ENCODE assay signal across 20 mouse cellular contexts in the genomic region with DNA sequence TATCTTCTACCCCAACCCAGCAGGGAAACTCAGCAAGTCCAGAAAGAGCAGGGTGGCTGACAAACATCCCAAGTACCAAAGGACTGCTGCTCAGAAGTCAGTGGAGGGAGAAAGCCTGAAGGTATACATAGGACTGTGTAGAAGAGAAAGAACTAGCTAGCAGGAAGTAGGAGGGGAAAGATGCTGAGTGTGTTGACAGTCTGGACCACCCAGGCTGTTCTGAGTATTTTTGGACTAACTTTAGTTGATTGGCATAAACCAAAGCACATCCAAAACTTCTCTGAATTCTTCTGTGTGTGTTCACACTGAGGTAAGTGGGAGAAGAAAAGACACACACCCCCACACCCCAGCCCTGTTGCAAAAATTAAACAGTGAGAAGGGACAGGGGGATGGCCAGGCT.
DNase-seq lines count a peak whose midpoint lies in the region; ATAC-seq and TF ChIP-seq lines count a peak whose summit lies in the region.
"Had no signal": no experiment of that assay in that cellular context is flagged by ENCODE, and none has a peak within 500 bp of the region (broad histone marks: within the 10 kb centered on the region; RNA-seq: fewer than 3 reads in every experiment).

No protein-coding gene starts in this region.

- no peaks in the 10 kb centered on the region for H3K9me3 ChIP-seq in heart, embryonic 10.5 days
- H3K9me3 ChIP-seq in lung, embryonic 15.5 days = no peaks in the 10 kb centered on the region
- H3K9me3 ChIP-seq in stomach, embryonic 14.5 days (ENCODE audit: control insufficient read depth, low read depth, low read length) = no peaks in the 10 kb centered on the region
- H3K9me3 ChIP-seq in stomach, postnatal 0 days (ENCODE audit: control insufficient read depth, low read length) = no peaks in the 10 kb centered on the region
- H3K9me3 ChIP-seq in stomach, embryonic 16.5 days (replicated peaks; ENCODE audit: control insufficient read depth, low read length) = no peaks in the 10 kb centered on the region
- H3K9me3 ChIP-seq in forebrain, embryonic 13.5 days (replicated peaks) = no peaks in the 10 kb centered on the region
- H3K9me3 ChIP-seq: embryonic facial prominence, embryonic 13.5 days; forebrain, embryonic 12.5 days; heart, embryonic 13.5 days; hindbrain, embryonic 12.5 days had no signal

- no peak overlapping the region for H3K4me2 ChIP-seq in lung, embryonic 15.5 days
- no peak overlapping the region for H3K4me2 ChIP-seq in stomach, embryonic 14.5 days (replicated peaks; ENCODE audit: low read depth, low read length)
- H3K4me2 ChIP-seq in stomach, postnatal 0 days (replicated peaks; ENCODE audit: low read depth) = no peak overlapping the region
- no peak overlapping the region for H3K4me2 ChIP-seq in stomach, embryonic 16.5 days (ENCODE audit: low read depth, low read length)
- no peak overlapping the region for H3K4me2 ChIP-seq in forebrain, embryonic 13.5 days
- H3K4me2 ChIP-seq: embryonic facial prominence, embryonic 13.5 days; forebrain, embryonic 12.5 days; heart, embryonic 13.5 days; hindbrain, embryonic 12.5 days had no signal

- H3K36me3 ChIP-seq in heart, embryonic 10.5 days = no peaks in the 10 kb centered on the region
- no peaks in the 10 kb centered on the region for H3K36me3 ChIP-seq in lung, embryonic 15.5 days
- no peaks in the 10 kb centered on the region for H3K36me3 ChIP-seq in stomach, embryonic 14.5 days (ENCODE audit: control insufficient read depth, insufficient read depth, low read length)
- no peaks in the 10 kb centered on the region for H3K36me3 ChIP-seq in stomach, postnatal 0 days (ENCODE audit: control insufficient read depth, insufficient read depth, low read length)
- no peaks in the 10 kb centered on the region for H3K36me3 ChIP-seq in stomach, embryonic 16.5 days (ENCODE audit: control insufficient read depth, insufficient read depth, low read length)
- no peaks in the 10 kb centered on the region for H3K36me3 ChIP-seq in forebrain, embryonic 13.5 days (ENCODE audit: poor library complexity, severe bottlenecking)
- H3K36me3 ChIP-seq: embryonic facial prominence, embryonic 13.5 days; forebrain, embryonic 12.5 days; heart, embryonic 13.5 days; hindbrain, embryonic 12.5 days had no signal

- no peak overlapping the region for H3K9ac ChIP-seq in lung, embryonic 15.5 days
- H3K9ac ChIP-seq in stomach, embryonic 14.5 days (replicated peaks; ENCODE audit: low read depth, low read length) = no peak overlapping the region
- no peak overlapping the region for H3K9ac ChIP-seq in stomach, postnatal 0 days (ENCODE audit: low read length)
- no peak overlapping the region for H3K9ac ChIP-seq in stomach, embryonic 16.5 days (ENCODE audit: low read length)
- H3K9ac ChIP-seq in forebrain, embryonic 13.5 days = no peak overlapping the region
- H3K9ac ChIP-seq: embryonic facial prominence, embryonic 13.5 days; forebrain, embryonic 12.5 days; forebrain, postnatal 0 days; heart, embryonic 13.5 days; hindbrain, embryonic 12.5 days had no signal

- no peak overlapping the region for H3K27ac ChIP-seq in heart, embryonic 10.5 days
- peak overlapping the region; percentile 89 for H3K27ac ChIP-seq in lung, embryonic 15.5 days
- no peak overlapping the region; the same call in 1 of the 2 replicates for H3K27ac ChIP-seq in stomach, embryonic 14.5 days (ENCODE audit: low read length)
- H3K27ac ChIP-seq in stomach, postnatal 0 days (replicated peaks) = no peak overlapping the region
- peak overlapping the region; percentile 52; the same call in 1 of the 2 replicates for H3K27ac ChIP-seq in stomach, embryonic 16.5 days (ENCODE audit: low read length)
- no peak overlapping the region for H3K27ac ChIP-seq in forebrain, embryonic 13.5 days
- H3K27ac ChIP-seq: embryonic facial prominence, embryonic 13.5 days; forebrain, embryonic 12.5 days; heart, embryonic 13.5 days; hindbrain, embryonic 12.5 days had no signal

- no peaks in the 10 kb centered on the region for H3K27me3 ChIP-seq in heart, embryonic 10.5 days (ENCODE audit: insufficient read depth, poor library complexity, severe bottlenecking)
- no peaks in the 10 kb centered on the region for H3K27me3 ChIP-seq in lung, embryonic 15.5 days
- no peaks in the 10 kb centered on the region for H3K27me3 ChIP-seq in stomach, embryonic 14.5 days (ENCODE audit: control insufficient read depth, insufficient read depth, low read length)
- H3K27me3 ChIP-seq in stomach, postnatal 0 days (ENCODE audit: control insufficient read depth, insufficient read depth, low read length) = no peaks in the 10 kb centered on the region
- no peaks in the 10 kb centered on the region for H3K27me3 ChIP-seq in stomach, embryonic 16.5 days (ENCODE audit: control insufficient read depth, insufficient read depth, low read length)
- H3K27me3 ChIP-seq in forebrain, embryonic 13.5 days = no peaks in the 10 kb centered on the region
- H3K27me3 ChIP-seq: embryonic facial prominence, embryonic 13.5 days; forebrain, embryonic 12.5 days; hindbrain, embryonic 12.5 days had no signal

- peaks cover 11% of the 10 kb centered on the region; the same call in 1 of the 2 replicates for H3K4me1 ChIP-seq in heart, embryonic 10.5 days
- H3K4me1 ChIP-seq in lung, embryonic 15.5 days = peaks cover 37% of the 10 kb centered on the region
- peaks cover 9% of the 10 kb centered on the region for H3K4me1 ChIP-seq in stomach, embryonic 14.5 days (ENCODE audit: control insufficient read depth, insufficient read depth, low read length)
- H3K4me1 ChIP-seq in stomach, postnatal 0 days (replicated peaks; ENCODE audit: control insufficient read depth, insufficient read depth) = no peaks in the 10 kb centered on the region
- H3K4me1 ChIP-seq in stomach, embryonic 16.5 days (ENCODE audit: control insufficient read depth, insufficient read depth, low read length) = peaks cover 19% of the 10 kb centered on the region
- H3K4me1 ChIP-seq in forebrain, embryonic 13.5 days = peaks cover 6% of the 10 kb centered on the region; the same call in 1 of the 2 replicates
- H3K4me1 ChIP-seq: forebrain, embryonic 12.5 days; hindbrain, embryonic 12.5 days had no signal

- TF ChIP-seq EP300 in stomach, postnatal 0 days (optimal IDR thresholded peaks at IDR 0.05) = no peak

- no peak for TF ChIP-seq CTCF in stomach, postnatal 0 days (IDR thresholded peaks at IDR 0.05; ENCODE audit: low read depth)

- intact Hi-C loops in heart, postnatal 36 days (cut with DNase I) = no loop called here

- DNase-seq in heart, embryonic 10.5 days (ENCODE audit: low spot score) = peak; percentile 41
- no peak for DNase-seq in heart, postnatal 36 days
- DNase-seq in lung, postnatal 14 days = no peak
- no peak for DNase-seq in stomach, postnatal 0 days (ENCODE audit: low spot score)
- DNase-seq: adrenal gland, postnatal 10 days; cerebellum, adult 11 months; cerebellum, adult 8-10 months; cerebellum, postnatal 14 days; embryo, embryonic 11 days; forebrain, postnatal 0 days; gastrocnemius, postnatal 14 days; heart, postnatal 4 days had no signal

- no peak overlapping the region for H3K4me3 ChIP-seq in heart, embryonic 10.5 days
- H3K4me3 ChIP-seq in lung, embryonic 15.5 days = no peak overlapping the region
- H3K4me3 ChIP-seq in stomach, embryonic 14.5 days (ENCODE audit: low read depth, low read length) = no peak overlapping the region
- H3K4me3 ChIP-seq in stomach, postnatal 0 days (ENCODE audit: low read depth, low read length) = no peak overlapping the region
- H3K4me3 ChIP-seq in stomach, embryonic 16.5 days (replicated peaks; ENCODE audit: low read length) = no peak overlapping the region
- no peak overlapping the region for H3K4me3 ChIP-seq in forebrain, embryonic 13.5 days
- H3K4me3 ChIP-seq: embryonic facial prominence, embryonic 13.5 days; forebrain, embryonic 12.5 days; heart, embryonic 13.5 days; hindbrain, embryonic 12.5 days had no signal

- ATAC-seq in lung, embryonic 15.5 days (ENCODE audit: borderline replicate concordance, extremely low read depth, low FRiP score, low TSS enrichment) = peak; percentile 31
- ATAC-seq in stomach, embryonic 14.5 days (ENCODE audit: insufficient number of reproducible peaks, insufficient read depth, low FRiP score, low read depth) = 0 out of 2 replicates have a peak, but pooled peaks have one; percentile 42
- no peak for ATAC-seq in stomach, postnatal 0 days (ENCODE audit: low FRiP score, low TSS enrichment)
- ATAC-seq in stomach, embryonic 16.5 days (ENCODE audit: insufficient read depth, low FRiP score) = no peak
- no peak for ATAC-seq in forebrain, embryonic 13.5 days
- ATAC-seq: forebrain, postnatal 0 days had no signal

Comparison
In these comparisons a context has a peak if more than half of its experiments do, and no peak if none do; other contexts are left out.
1. H3K27ac ChIP-seq: peak in lung, embryonic 15.5 days (single experiment) and stomach, embryonic 16.5 days (single experiment); none in heart, embryonic 10.5 days (single experiment), stomach, embryonic 14.5 days (single experiment), stomach, postnatal 0 days (single experiment) and forebrain, embryonic 13.5 days (single experiment).
2. ATAC-seq: peak in lung, embryonic 15.5 days (single experiment) and stomach, embryonic 14.5 days (single experiment); none in stomach, postnatal 0 days (single experiment), stomach, embryonic 16.5 days (single experiment) and forebrain, embryonic 13.5 days (single experiment).